11 mouse cellular contexts compared by ENCODE assay signal in the genomic region with DNA sequence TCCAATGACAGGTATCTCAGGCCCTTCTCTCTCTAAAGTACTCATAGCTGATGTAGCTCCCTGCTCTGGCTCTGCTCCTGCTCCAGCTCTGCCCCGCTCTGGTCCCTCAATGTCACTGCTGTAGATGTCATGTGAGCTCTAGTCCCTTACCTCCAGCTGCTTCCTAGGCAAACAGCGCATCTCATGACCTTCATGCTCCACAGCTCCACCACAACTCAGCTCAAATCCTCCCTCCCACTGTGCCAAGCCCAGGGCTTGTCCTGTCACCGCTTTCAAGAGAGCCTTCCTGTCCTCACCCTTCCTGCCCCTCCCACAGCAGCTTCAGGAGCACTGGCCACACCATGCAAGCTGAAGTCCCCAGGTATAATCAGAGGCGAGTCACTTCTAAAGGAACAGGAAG. TPM values are rescaled to one million over a fixed set of nuclear protein-coding genes. Genes with fewer than 3 reads are reported as not detected.
DNase-seq lines count a peak whose midpoint lies in the region; ATAC-seq lines count a peak whose summit lies in the region.
"Had no signal": no experiment of that assay in that cellular context is flagged by ENCODE, and none has a peak within 500 bp of the region (broad histone marks: within the 10 kb centered on the region; RNA-seq: fewer than 3 reads in every experiment).

No protein-coding gene starts in this region.

- peak; percentile 41; the same call in 1 of the 2 replicates for ATAC-seq in heart, embryonic 16.5 days (replicated peaks; ENCODE audit: extremely low read depth, insufficient read depth, low FRiP score)
- no peak for ATAC-seq in megakaryocyte, adult 5-6 weeks (ENCODE audit: poor library complexity, severe bottlenecking)
- ATAC-seq in embryonic facial prominence, embryonic 14.5 days (ENCODE audit: low read depth) = no peak

- H3K9me3 ChIP-seq in heart, embryonic 16.5 days (replicated peaks; ENCODE audit: control insufficient read depth, low read length) = no peaks in the 10 kb centered on the region
- no peaks in the 10 kb centered on the region for H3K9me3 ChIP-seq in megakaryocyte, embryonic 14.5 days
- no peaks in the 10 kb centered on the region for H3K9me3 ChIP-seq in embryonic facial prominence, embryonic 14.5 days (ENCODE audit: control insufficient read depth, low read length)
- H3K9me3 ChIP-seq: neural tube, embryonic 15.5 days had no signal

- WGBS in heart, embryonic 16.5 days = 35% methylated on average over 4 of the region's 4 CpGs
- WGBS in embryonic facial prominence, embryonic 14.5 days = 66% methylated on average over 4 of the region's 4 CpGs

- no peaks in the 10 kb centered on the region for H3K36me3 ChIP-seq in heart, embryonic 16.5 days (ENCODE audit: control insufficient read depth, insufficient read depth)
- H3K36me3 ChIP-seq in megakaryocyte, embryonic 14.5 days (replicated peaks; ENCODE audit: low read length) = peaks cover 44% of the 10 kb centered on the region
- no peaks in the 10 kb centered on the region for H3K36me3 ChIP-seq in embryonic facial prominence, embryonic 14.5 days (ENCODE audit: control insufficient read depth, insufficient read depth, low read length)
- H3K36me3 ChIP-seq: neural tube, embryonic 15.5 days had no signal

- H3K27me3 ChIP-seq in heart, embryonic 16.5 days (ENCODE audit: control insufficient read depth, insufficient read depth, low read length) = no peaks in the 10 kb centered on the region
- no peaks in the 10 kb centered on the region for H3K27me3 ChIP-seq in megakaryocyte, embryonic 14.5 days (replicated peaks)
- H3K27me3 ChIP-seq in embryonic facial prominence, embryonic 14.5 days (replicated peaks; ENCODE audit: control insufficient read depth, insufficient read depth, low read length) = no peaks in the 10 kb centered on the region
- H3K27me3 ChIP-seq: neural tube, embryonic 15.5 days had no signal

- H3K27ac ChIP-seq in heart, embryonic 16.5 days (ENCODE audit: low read length) = 0 out of 2 replicates have a peak overlapping the region, but pooled peaks have one; percentile 8
- H3K27ac ChIP-seq in embryonic facial prominence, embryonic 14.5 days (replicated peaks; ENCODE audit: low read depth, low read length) = no peak overlapping the region
- H3K27ac ChIP-seq: heart, adult 2 months; neural tube, embryonic 15.5 days had no signal

- H3K9ac ChIP-seq in heart, embryonic 16.5 days (ENCODE audit: low read length) = no peak overlapping the region
- H3K9ac ChIP-seq in embryonic facial prominence, embryonic 14.5 days (ENCODE audit: low read depth, low read length) = 0 out of 2 replicates have a peak overlapping the region, but pooled peaks have one; percentile 30
- H3K9ac ChIP-seq: neural tube, embryonic 15.5 days had no signal

- peaks cover 37% of the 10 kb centered on the region for H3K4me1 ChIP-seq in heart, embryonic 16.5 days (ENCODE audit: control insufficient read depth, insufficient read depth, low read length)
- peaks cover 96% of the 10 kb centered on the region for H3K4me1 ChIP-seq in megakaryocyte, embryonic 14.5 days
- H3K4me1 ChIP-seq in embryonic facial prominence, embryonic 14.5 days (ENCODE audit: control insufficient read depth, insufficient read depth, low read length) = peaks cover 17% of the 10 kb centered on the region

- H3K4me3 ChIP-seq in heart, embryonic 16.5 days (ENCODE audit: low read length) = no peak overlapping the region
- H3K4me3 ChIP-seq in megakaryocyte, embryonic 14.5 days (replicated peaks) = peak overlapping the region; percentile 78
- H3K4me3 ChIP-seq in embryonic facial prominence, embryonic 14.5 days (ENCODE audit: low read depth, low read length) = no peak overlapping the region
- H3K4me3 ChIP-seq: heart, adult 2 months; neural tube, embryonic 15.5 days had no signal

- no peak for DNase-seq in heart, adult 8-10 months (ENCODE audit: low spot score)
- DNase-seq in embryonic facial prominence, embryonic 14.5 days (ENCODE audit: low spot score) = no peak
- DNase-seq in ovary, postnatal 10 days (ENCODE audit: low spot score) = no peak
- no peak for DNase-seq in Muller cell, postnatal 12 days (ENCODE audit: inconsistent ontology term)
- DNase-seq: lung, adult 18-20 months had no signal

- no peak overlapping the region for H3K4me2 ChIP-seq in heart, embryonic 16.5 days (ENCODE audit: low read depth, low read length)
- H3K4me2 ChIP-seq in embryonic facial prominence, embryonic 14.5 days (ENCODE audit: low read depth, low read length) = no peak overlapping the region
- H3K4me2 ChIP-seq: neural tube, embryonic 15.5 days had no signal

RNA-seq across cellular contexts. Expression of a gene that starts 5.6 kb away (rescaled TPM):
- polyA plus RNA-seq in heart, embryonic 16.5 days (2015; fragmentation: Nextera tagmentation; extraction: Ambion mirVana) = 3.7 and 4.3 TPM in 2 replicates
- 10 to 100 TPM; 11.5 to 14.5 (median 12.6) TPM for total RNA-seq in heart, adult 8-10 months (2022)
- polyA plus RNA-seq in megakaryocyte, embryonic 14.5 days (2012; ENCODE audit: insufficient read depth, low replicate concordance) = 1.1 TPM in 1 of 2 replicates, not detected in the other
- total RNA-seq in megakaryocyte, adult 5-6 weeks (2015) = 5.5 and 11.8 TPM in 2 replicates
- 4.0 and 4.6 TPM in 2 replicates for total RNA-seq in megakaryocyte, adult 5-6 weeks (2017)
- 4.6 and 6.4 TPM in 2 replicates for polyA plus RNA-seq in embryonic facial prominence, embryonic 14.5 days (2014; fragmentation: Nextera tagmentation; extraction: Ambion mirVana)

RNA-seq across cellular contexts. Expression of a gene that starts 9.6 kb away (rescaled TPM):
- polyA plus RNA-seq in heart, embryonic 16.5 days (2015; fragmentation: Nextera tagmentation; extraction: Ambion mirVana) = 1.3 and 1.6 TPM in 2 replicates
- total RNA-seq in heart, adult 8-10 months (2022) = 1 to 10 TPM in 2 of 4 experiments, under 1 TPM in 2; 0.66 to 1.5 (median 0.89) TPM
- 0.25 TPM in 1 of 2 replicates, not detected in the other for polyA plus RNA-seq in megakaryocyte, embryonic 14.5 days (2012; ENCODE audit: insufficient read depth, low replicate concordance)
- 0.11 TPM in 1 of 2 replicates, not detected in the other for total RNA-seq in megakaryocyte, adult 5-6 weeks (2015)
- 0.08 TPM in 1 of 2 replicates, not detected in the other for total RNA-seq in megakaryocyte, adult 5-6 weeks (2017)
- 9.6 and 10.7 TPM in 2 replicates for polyA plus RNA-seq in embryonic facial prominence, embryonic 14.5 days (2014; fragmentation: Nextera tagmentation; extraction: Ambion mirVana)
- total RNA-seq: monocyte, adult 5-6 weeks had no signal

RNA-seq across cellular contexts. Expression of a gene that starts 20.9 kb away (rescaled TPM):
- 4.2 and 5.7 TPM in 2 replicates for polyA plus RNA-seq in heart, embryonic 16.5 days (2015; fragmentation: Nextera tagmentation; extraction: Ambion mirVana)
- 1 to 10 TPM; 1.7 to 2.9 (median 2.5) TPM for total RNA-seq in heart, adult 8-10 months (2022)
- 7.4 and 13.2 TPM in 2 replicates for polyA plus RNA-seq in megakaryocyte, embryonic 14.5 days (2012; ENCODE audit: insufficient read depth, low replicate concordance)
- 6.6 and 7.8 TPM in 2 replicates for total RNA-seq in megakaryocyte, adult 5-6 weeks (2015)
- total RNA-seq in megakaryocyte, adult 5-6 weeks (2017) = 12.3 and 13.5 TPM in 2 replicates
- 9.2 and 9.9 TPM in 2 replicates for polyA plus RNA-seq in embryonic facial prominence, embryonic 14.5 days (2014; fragmentation: Nextera tagmentation; extraction: Ambion mirVana)

RNA-seq across cellular contexts. Expression of a gene that starts 30.2 kb away (rescaled TPM):
- polyA plus RNA-seq in heart, embryonic 16.5 days (2015; fragmentation: Nextera tagmentation; extraction: Ambion mirVana) = 522 and 538 TPM in 2 replicates
- total RNA-seq in heart, adult 8-10 months (2022) = 100 to 1,000 TPM; 224 to 240 (median 231) TPM
- polyA plus RNA-seq in megakaryocyte, embryonic 14.5 days (2012; ENCODE audit: insufficient read depth, low replicate concordance) = 252 and 695 TPM in 2 replicates
- 468 and 476 TPM in 2 replicates for total RNA-seq in megakaryocyte, adult 5-6 weeks (2015)
- 175 and 180 TPM in 2 replicates for total RNA-seq in megakaryocyte, adult 5-6 weeks (2017)
- polyA plus RNA-seq in embryonic facial prominence, embryonic 14.5 days (2014; fragmentation: Nextera tagmentation; extraction: Ambion mirVana) = 573 and 574 TPM in 2 replicates

RNA-seq across cellular contexts. Expression of a gene that starts 36.2 kb away (rescaled TPM):
- polyA plus RNA-seq in heart, embryonic 16.5 days (2015; fragmentation: Nextera tagmentation; extraction: Ambion mirVana) = 25.2 and 28.0 TPM in 2 replicates
- total RNA-seq in heart, adult 8-10 months (2022) = 10 to 100 TPM in 3 of 4 experiments, 1 to 10 TPM in 1; 9.4 to 12.4 (median 10.8) TPM
- polyA plus RNA-seq in megakaryocyte, embryonic 14.5 days (2012; ENCODE audit: insufficient read depth, low replicate concordance) = 68.6 and 109 TPM in 2 replicates
- 28.8 and 36.3 TPM in 2 replicates for total RNA-seq in megakaryocyte, adult 5-6 weeks (2015)
- total RNA-seq in megakaryocyte, adult 5-6 weeks (2017) = 44.4 and 68.1 TPM in 2 replicates
- polyA plus RNA-seq in embryonic facial prominence, embryonic 14.5 days (2014; fragmentation: Nextera tagmentation; extraction: Ambion mirVana) = 28.3 and 33.3 TPM in 2 replicates
